Mouse (Mus musculus) myocyte (in vitro differentiated cells): ENCODE measurements around the gene Upk2.
"Not testable (repeated sequence)": the region's sequence is repeated elsewhere in the genome, so short reads cannot be mapped to it uniquely, and the experiment has no call there.

Experiments used
- POLR2A ChIP-seq: IDR thresholded peaks from one replicate; pipeline ENCODE4 v1.6.1; 2011; ENCODE audit warnings: low read depth, mild to moderate bottlenecking, control low read depth, moderate library complexity; ENCODE audit not compliant: insufficient read length
- SRF ChIP-seq: IDR thresholded peaks from one replicate; pipeline ENCODE4 v1.6.1; 2011; ENCODE audit warnings: low read depth; ENCODE audit not compliant: control insufficient read depth, insufficient read length

DNA sequence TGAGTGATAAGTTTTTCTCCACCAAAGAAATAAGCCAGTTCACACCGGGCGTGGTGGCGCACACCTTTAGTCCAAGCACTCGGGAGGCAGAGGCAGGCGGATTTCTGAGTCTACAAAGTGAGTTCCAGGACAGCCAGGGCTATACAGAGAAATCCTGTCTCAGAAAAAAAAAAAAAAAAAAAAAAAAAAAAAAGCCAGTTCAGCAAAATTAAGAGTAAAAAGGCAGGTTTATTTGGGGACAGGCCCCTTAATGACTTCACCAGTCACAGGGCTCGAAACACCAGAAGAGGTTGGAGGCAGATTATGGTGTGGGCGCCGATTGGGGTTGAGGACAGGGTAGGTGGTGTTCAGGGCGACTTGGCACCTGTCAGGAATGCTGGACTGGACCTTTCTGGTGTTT lies 35.0 kb downstream of the Upk2 start:
- not testable (repeated sequence) for TF ChIP-seq POLR2A, SRF
